Mouse (Mus musculus): ENCODE results near the gene Hddc3.

DNA sequence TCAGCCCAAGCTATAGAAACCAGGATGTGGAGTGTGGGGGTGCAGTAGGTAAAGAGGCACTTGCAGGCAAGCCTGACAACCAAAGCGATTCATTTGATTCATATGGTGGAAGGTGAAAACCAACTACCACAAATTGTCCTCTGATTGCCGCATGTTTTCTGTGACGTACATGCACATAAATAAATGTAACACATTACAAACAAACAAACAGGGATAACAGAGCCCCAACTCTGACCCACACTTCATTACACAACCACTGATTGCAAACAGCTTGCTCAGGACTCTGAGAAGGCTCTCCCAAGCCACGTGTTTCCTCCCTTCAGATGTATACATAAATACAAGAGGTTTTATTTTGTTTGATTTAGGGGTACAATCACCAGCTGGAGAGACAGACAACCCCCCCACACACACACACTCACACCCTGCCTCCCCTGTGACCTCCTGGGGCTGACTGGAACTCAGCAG is 27.1 kb downstream of the Hddc3 start:
- TF ChIP-seq CTCF (IDR thresholded peaks at IDR 0.05; ENCODE audit: control insufficient read depth, insufficient read depth, insufficient replicate concordance, low read depth, low read length) (no peak), POLR2A (IDR thresholded peaks at IDR 0.05; ENCODE audit: control insufficient read depth, low read depth, low read length) (no peak)
